Mouse (Mus musculus) neural tube, embryonic 11.5 days (tissue): ENCODE data around the gene Coq8b. TPM values are rescaled to one million over a fixed set of nuclear protein-coding genes. Genes with fewer than 3 reads are reported as not detected.

Experiments
- microRNA counts: library from miRNA; unstranded; fragments of <30 nt; microRNA quantifications from one replicate; lab custom pipeline; 2015
- microRNA-seq: library from miRNA; unstranded; fragments of <30 nt; microRNA quantifications from one replicate; pipeline ENCODE4, GENCODE M21; 2016
- polyA plus RNA-seq: library from polyadenylated mRNA; unstranded; fragments of >200 nt; fragmentation: Nextera tagmentation; extraction: Ambion mirVana; gene quantifications from 2 replicates; pipeline ENCODE4 v1.2.1, GENCODE M21; 2014

Gene Coq8b
- polyA plus RNA-seq, 1 experiment from 2014 or later, result 17.1 TPM

MicroRNA genes within 50 kb of the gene (microRNA counts, 519-probe panel; counts per million panel counts)
- microRNA mmu-miR-1191 (lab: Ali Mortazavi, UCI), result 171 counts per million, percentile 57 among the panel's probes with 10 or more counts

Small RNA genes lying within 50 kb of the gene (microRNA-seq; reads per million reads assigned to microRNA genes)
- gene Mir1191, result 2.9 reads per million, percentile 4 among the genes with 10 or more reads in this experiment

Other genes starting within 250 kb of the Coq8b start
- gene Cyp2a12, start 203.9 kb upstream of the Coq8b start, polyA plus RNA-seq, result not detected in 2 replicates
- gene Cyp2f2, start 113.1 kb upstream of the Coq8b start, polyA plus RNA-seq, result not detected in 2 replicates
- not detected in 2 replicates for gene Cyp2t4, start 79.3 kb upstream of the Coq8b start, polyA plus RNA-seq
- 51.0 and 54.6 TPM in 2 replicates for gene Egln2, start 66.2 kb upstream of the Coq8b start, polyA plus RNA-seq
- gene Rab4b, start 54.1 kb upstream of the Coq8b start, polyA plus RNA-seq, result 67.0 and 72.6 TPM in 2 replicates
- not detected in 2 replicates for gene Gm21983, start 51.9 kb upstream of the Coq8b start, polyA plus RNA-seq
- gene Mia, start 51.9 kb upstream of the Coq8b start, polyA plus RNA-seq, result 0.60 and 1.3 TPM in 2 replicates
- gene BC024978, start 37.2 kb upstream of the Coq8b start, polyA plus RNA-seq, result 3.8 and 4.4 TPM in 2 replicates
- 332 and 363 TPM in 2 replicates for gene Snrpa, start 36.8 kb upstream of the Coq8b start, polyA plus RNA-seq
- gene Itpkc, start 4.4 kb upstream of the Coq8b start, polyA plus RNA-seq, result 6.5 and 8.3 TPM in 2 replicates
- 21.6 and 21.7 TPM in 2 replicates for gene Numbl, start 25.4 kb downstream of the Coq8b start, polyA plus RNA-seq
- gene Ltbp4, start 104.7 kb downstream of the Coq8b start, polyA plus RNA-seq, result 7.0 and 8.0 TPM in 2 replicates
- gene Shkbp1, start 123.0 kb downstream of the Coq8b start, polyA plus RNA-seq, result 52.8 and 55.2 TPM in 2 replicates
- gene Gm20479, start 124.4 kb downstream of the Coq8b start, polyA plus RNA-seq, result not detected in 2 replicates
- 0.23 and 0.34 TPM in 2 replicates for gene Sptbn4, start 214.7 kb downstream of the Coq8b start, polyA plus RNA-seq
- 34.3 and 34.5 TPM in 2 replicates for gene Blvrb, start 215.0 kb downstream of the Coq8b start, polyA plus RNA-seq
- gene Sertad3, start 240.7 kb downstream of the Coq8b start, polyA plus RNA-seq, result 22.8 and 24.0 TPM in 2 replicates